Mouse (Mus musculus): ENCODE results near the gene Zfp609. TPM values are rescaled to one million over a fixed set of nuclear protein-coding genes. Genes with fewer than 3 reads are reported as not detected.
"Not testable (repeated sequence)": the region's sequence is repeated elsewhere in the genome, so short reads cannot be mapped to it uniquely, and the experiment has no call there.

Zfp609 gene
- polyA plus RNA-seq, 1 experiment from 2014 or later: 6.2 TPM

DNA sequence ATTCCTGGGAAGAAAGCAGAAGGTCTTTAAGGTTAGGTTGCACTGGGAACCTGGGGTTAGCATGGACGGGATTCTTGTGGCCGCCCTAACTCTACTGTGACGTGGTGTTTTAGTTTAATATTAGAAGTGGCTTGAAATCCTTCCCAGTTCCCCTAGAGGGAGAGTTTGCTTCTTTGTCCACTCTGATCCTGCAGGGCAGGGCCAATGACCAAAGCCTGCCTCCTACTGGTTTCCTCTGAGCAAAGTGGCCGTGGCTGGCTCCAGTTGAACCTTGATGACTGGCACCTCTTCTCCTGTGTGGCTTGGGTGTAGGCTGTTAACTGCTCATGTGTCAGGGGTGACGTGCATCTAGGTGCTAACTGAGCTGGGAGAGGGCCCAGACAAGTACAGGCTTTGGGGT lies 166.3 kb downstream of the Zfp609 start:
- H3K9me3 ChIP-seq: no peaks in the 10 kb centered on the region
- no peaks in the 10 kb centered on the region for H3K27me3 ChIP-seq
- H3K4me3 ChIP-seq: no peak overlapping the region
- WGBS: 57% methylated on average over 5 of the region's 5 CpGs
- H3K9ac ChIP-seq: no peak overlapping the region
- no peaks in the 10 kb centered on the region for H3K4me1 ChIP-seq
- no peak for ATAC-seq (ENCODE audit: borderline replicate concordance, extremely low read depth, low FRiP score, low TSS enrichment)
- H3K4me2 ChIP-seq: no peak overlapping the region
- no peak overlapping the region for H3K27ac ChIP-seq
- no peaks in the 10 kb centered on the region for H3K36me3 ChIP-seq

DNA sequence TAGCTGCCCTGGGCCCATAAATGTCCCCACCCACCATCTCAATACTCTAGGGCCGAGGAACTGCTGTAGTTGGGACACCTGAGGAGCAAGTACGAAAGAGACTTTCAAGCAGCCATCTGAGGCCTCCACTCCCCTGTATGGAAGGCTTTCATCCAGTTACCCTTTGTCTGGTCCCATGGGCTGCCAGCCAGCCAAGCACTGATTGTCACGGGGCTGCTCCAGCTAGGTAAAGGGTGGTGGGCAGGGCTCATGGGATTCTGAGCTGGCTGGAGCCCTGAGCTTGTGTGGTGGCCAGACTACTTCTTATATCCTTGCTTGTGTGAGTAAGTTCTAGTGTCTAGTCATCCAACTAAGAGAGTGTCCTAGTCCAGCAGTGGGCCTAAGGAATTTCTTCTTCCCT lies 170.1 kb downstream of the Zfp609 start:
- no peak for ATAC-seq (ENCODE audit: borderline replicate concordance, extremely low read depth, low FRiP score, low TSS enrichment)
- WGBS: 81% methylated on average over 3 of the region's 3 CpGs
- Histone ChIP-seq H3K27me3 (no peaks in the 10 kb centered on the region), H3K4me3 (no peak overlapping the region), H3K9ac (no peak overlapping the region), H3K9me3 (no peaks in the 10 kb centered on the region), H3K4me2 (no peak overlapping the region), H3K36me3 (no peaks in the 10 kb centered on the region), H3K4me1 (no peaks in the 10 kb centered on the region), H3K27ac (no peak overlapping the region)

DNA sequence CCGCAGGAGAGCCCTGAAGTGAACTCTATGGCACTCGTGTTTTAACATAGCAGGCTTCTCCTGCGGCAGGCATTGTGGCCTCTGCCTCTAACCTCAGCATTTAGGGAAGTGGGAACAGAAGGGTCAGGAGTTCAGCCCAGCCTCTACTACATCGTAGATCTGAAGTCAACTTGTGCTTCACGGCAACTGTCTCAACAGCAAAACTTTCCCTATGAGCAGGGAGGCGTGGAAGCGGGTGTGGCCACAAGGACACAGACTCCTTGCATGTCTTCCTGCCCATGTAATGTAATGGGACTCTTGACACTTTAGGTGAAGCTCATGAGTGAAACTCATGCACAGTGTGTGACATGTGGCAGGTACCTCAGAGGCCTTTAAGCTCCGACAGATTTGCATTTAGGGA lies 171.8 kb downstream of the Zfp609 start:
- no peak overlapping the region for H3K4me2 ChIP-seq
- WGBS: 77% methylated on average over 8 of the region's 8 CpGs
- H3K9ac ChIP-seq: no peak overlapping the region

DNA sequence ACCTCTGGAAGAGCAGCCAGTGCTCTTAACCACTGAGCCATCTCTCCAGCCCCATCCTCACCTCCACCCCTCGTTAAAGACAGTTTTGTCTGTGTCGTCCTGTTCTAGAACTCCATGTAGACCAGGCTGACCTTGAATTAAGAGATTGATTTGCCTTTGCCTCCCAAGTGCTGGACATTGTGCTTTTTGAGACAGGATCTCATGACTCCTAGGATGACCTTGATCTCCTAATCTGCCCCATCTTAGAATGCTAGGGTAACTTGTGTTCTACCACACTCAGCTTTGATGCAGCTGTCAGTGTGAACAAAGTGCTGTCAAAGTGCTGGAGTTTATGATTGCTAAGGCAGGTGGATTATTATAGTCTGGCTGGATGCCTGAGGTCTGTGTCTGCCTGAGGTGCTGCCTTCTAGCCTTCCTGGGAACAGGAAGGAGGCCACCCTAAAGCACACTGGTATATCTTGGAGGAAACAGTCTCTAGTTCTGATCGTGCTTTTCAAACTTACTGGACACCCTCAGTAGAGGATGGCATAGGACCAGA lies 172.6 kb downstream of the Zfp609 start:
- Histone ChIP-seq H3K27me3 (no peaks in the 10 kb centered on the region), H3K9me3 (no peaks in the 10 kb centered on the region), H3K9ac (no peak overlapping the region), H3K4me3 (no peak overlapping the region), H3K4me2 (no peak overlapping the region), H3K36me3 (no peaks in the 10 kb centered on the region), H3K4me1 (peaks cover 12% of the 10 kb centered on the region), H3K27ac (no peak overlapping the region)
- WGBS: 82% methylated on average over 3 of the region's 3 CpGs
- no peak for ATAC-seq (ENCODE audit: borderline replicate concordance, extremely low read depth, low FRiP score, low TSS enrichment)

More for the DNA sequence above, 171.8 kb downstream of the Zfp609 start:
- Histone ChIP-seq H3K9me3 (no peaks in the 10 kb centered on the region), H3K4me3 (no peak overlapping the region), H3K36me3 (no peaks in the 10 kb centered on the region), H3K27ac (no peak overlapping the region), H3K4me1 (peaks cover 6% of the 10 kb centered on the region; the same call in 1 of the 2 replicates), H3K27me3 (no peaks in the 10 kb centered on the region)
- ATAC-seq (ENCODE audit: borderline replicate concordance, extremely low read depth, low FRiP score, low TSS enrichment): no peak

DNA sequence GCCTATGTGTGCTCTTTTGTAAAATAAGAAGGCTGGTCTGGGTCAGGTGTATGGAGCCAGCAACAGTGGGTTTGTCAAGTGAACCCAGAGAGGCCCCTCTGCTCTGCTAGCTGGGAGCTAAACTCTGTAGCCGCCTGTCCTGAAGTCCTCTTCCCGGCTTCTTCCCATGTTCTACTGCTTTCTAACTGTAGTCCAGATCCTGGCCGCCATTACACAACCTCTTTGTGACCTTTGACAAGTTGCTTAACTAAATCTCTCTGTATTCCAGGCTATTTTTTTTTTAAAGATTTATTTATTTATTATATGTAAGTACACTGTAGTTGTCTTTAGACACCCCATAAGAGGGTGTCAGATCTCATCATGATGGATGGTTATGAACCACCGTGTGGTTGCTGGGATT lies 173.6 kb downstream of the Zfp609 start:
- Histone ChIP-seq H3K4me2 (no peak overlapping the region), H3K27me3 (no peaks in the 10 kb centered on the region), H3K4me3 (no peak overlapping the region), H3K9me3 (no peaks in the 10 kb centered on the region), H3K9ac (no peak overlapping the region), H3K27ac (no peak overlapping the region), H3K36me3 (no peaks in the 10 kb centered on the region), H3K4me1 (peaks cover 18% of the 10 kb centered on the region)
- WGBS: 84% methylated on average over 4 of the region's 4 CpGs
- no peak for ATAC-seq (ENCODE audit: borderline replicate concordance, extremely low read depth, low FRiP score, low TSS enrichment)

DNA sequence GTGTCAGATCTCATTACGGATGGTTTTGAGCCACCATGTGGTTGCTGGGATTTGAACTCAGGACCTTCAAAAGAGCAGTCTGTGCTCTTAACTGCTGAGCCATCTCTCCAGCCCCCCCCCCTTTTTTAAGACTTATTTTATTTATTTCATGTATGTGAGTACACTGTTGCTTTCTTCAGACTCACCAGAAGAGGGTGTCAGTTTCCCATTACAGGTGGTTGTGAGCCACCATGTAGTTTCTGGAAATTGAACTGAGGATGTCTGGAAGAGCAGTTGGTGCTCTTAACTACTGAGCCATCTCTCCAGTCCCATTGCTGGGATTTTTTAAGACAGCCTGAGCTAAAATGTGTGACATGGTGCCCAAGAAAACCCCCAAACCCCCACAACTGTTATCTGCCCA lies 175.4 kb downstream of the Zfp609 start:
- H3K4me2 ChIP-seq; H3K9me3 ChIP-seq; H3K36me3 ChIP-seq; H3K27ac ChIP-seq; H3K9ac ChIP-seq; ATAC-seq (ENCODE audit: borderline replicate concordance, extremely low read depth, low FRiP score, low TSS enrichment); H3K27me3 ChIP-seq; H3K4me3 ChIP-seq: not testable (repeated sequence)
- H3K4me1 ChIP-seq: peaks cover 18% of the 10 kb centered on the region
- 81% methylated on average over 1 of the region's 1 CpGs for WGBS

DNA sequence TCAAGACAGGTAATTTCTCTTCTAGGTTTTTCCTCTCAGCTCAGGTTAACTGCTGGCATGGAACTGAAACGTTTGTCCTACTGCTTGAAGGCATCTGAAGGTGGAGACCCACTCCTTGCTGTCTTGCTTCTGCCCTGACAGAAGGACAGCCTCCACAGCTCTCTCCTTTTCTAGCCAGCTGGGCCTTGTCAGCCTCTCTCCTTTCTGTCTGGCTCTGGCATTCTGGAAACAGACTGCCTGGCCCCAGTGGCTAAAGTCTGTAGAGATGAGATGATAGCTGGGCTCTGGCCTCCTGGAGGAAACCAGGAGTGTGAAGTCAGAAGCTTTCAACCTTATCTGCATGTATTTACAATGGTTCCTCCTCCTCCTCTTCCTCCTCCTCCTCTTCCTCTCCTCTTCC lies 177.4 kb downstream of the Zfp609 start:
- H3K27ac ChIP-seq: peak overlapping the region; percentile 60
- peak; percentile 73; the same call in 1 of the 2 replicates for ATAC-seq (ENCODE audit: borderline replicate concordance, extremely low read depth, low FRiP score, low TSS enrichment)
- WGBS: 19% methylated on average over 1 of the region's 1 CpGs
- no peak overlapping the region for H3K9ac ChIP-seq
- no peak overlapping the region for H3K4me3 ChIP-seq
- no peaks in the 10 kb centered on the region for H3K9me3 ChIP-seq
- H3K4me2 ChIP-seq: no peak overlapping the region
- no peaks in the 10 kb centered on the region for H3K27me3 ChIP-seq
- H3K36me3 ChIP-seq: no peaks in the 10 kb centered on the region
- peaks cover 25% of the 10 kb centered on the region for H3K4me1 ChIP-seq

DNA sequence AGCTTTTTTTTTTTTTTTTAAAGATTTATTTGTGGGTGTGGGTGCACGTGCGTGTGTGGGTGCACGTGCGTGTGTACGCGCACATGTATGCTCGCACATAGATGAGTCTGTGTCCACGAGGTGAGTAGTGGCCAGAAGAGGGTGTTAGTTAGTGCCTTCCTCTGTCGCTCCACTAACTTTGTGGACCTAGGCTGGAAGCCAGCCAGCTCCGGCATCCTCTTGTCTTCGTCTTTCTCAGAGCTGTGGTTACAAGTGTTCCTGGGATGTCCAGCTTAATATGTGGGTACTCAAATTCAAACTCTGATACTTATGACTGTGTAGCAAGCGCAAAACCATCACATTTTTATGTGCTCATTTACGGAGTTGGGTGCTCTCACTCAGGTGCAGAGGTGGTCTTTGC lies 178.6 kb downstream of the Zfp609 start:
- H3K9ac ChIP-seq: no peak overlapping the region
- H3K4me2 ChIP-seq: no peak overlapping the region
- H3K27me3 ChIP-seq: no peaks in the 10 kb centered on the region
- peaks cover 25% of the 10 kb centered on the region for H3K4me1 ChIP-seq
- 80% methylated on average over 13 of the region's 13 CpGs for WGBS
- no peaks in the 10 kb centered on the region for H3K9me3 ChIP-seq
- ATAC-seq (ENCODE audit: borderline replicate concordance, extremely low read depth, low FRiP score, low TSS enrichment): no peak
- H3K36me3 ChIP-seq: no peaks in the 10 kb centered on the region
- no peak overlapping the region for H3K27ac ChIP-seq
- H3K4me3 ChIP-seq: no peak overlapping the region

DNA sequence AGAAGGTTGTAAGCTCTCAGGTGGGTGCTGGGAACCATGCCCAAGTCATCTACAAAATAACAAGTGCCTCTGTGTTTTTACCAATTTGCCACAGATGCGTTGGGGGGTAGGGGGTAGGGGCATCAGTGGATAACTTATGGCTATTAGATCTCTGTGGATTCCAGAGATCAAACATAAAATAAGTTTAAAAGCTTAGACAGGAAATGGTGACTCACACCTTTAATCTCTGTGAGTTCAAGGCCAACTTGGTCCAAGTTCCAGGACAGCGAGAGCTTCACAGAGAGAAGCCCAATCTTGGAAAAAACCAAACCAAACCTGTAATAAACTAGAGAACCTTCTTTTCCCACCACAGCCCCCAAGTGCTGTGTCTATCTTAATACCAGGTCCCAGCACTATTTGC lies 180.6 kb downstream of the Zfp609 start:
- Histone ChIP-seq H3K4me2 (no peak overlapping the region), H3K27ac (no peak overlapping the region), H3K4me1 (peaks cover 28% of the 10 kb centered on the region), H3K36me3 (no peaks in the 10 kb centered on the region), H3K4me3 (no peak overlapping the region), H3K27me3 (no peaks in the 10 kb centered on the region), H3K9ac (no peak overlapping the region), H3K9me3 (no peaks in the 10 kb centered on the region)
- WGBS: 80% methylated on average over 2 of the region's 2 CpGs
- ATAC-seq (ENCODE audit: borderline replicate concordance, extremely low read depth, low FRiP score, low TSS enrichment): no peak

DNA sequence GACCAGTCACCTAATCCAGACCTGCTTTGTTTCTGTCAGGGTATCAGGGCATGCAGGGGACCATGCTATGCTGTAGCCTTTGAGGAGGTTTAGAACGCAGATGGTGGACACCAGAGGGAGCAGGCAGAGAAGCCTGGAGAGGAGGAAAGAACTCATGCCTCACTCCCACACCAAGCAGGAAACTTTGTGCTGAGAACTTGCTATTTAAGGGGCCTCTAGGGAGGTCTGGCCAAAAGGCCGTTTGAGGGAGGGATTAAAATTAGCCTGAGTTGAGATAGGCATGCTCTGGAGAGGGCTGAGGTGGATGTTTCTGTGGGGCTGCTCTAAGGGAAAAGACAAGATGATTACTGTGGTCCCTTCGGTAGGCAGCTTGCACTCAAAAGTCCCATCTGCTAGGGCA lies 181.4 kb downstream of the Zfp609 start:
- Histone ChIP-seq H3K4me2 (no peak overlapping the region), H3K27me3 (no peaks in the 10 kb centered on the region), H3K4me1 (peaks cover 31% of the 10 kb centered on the region), H3K36me3 (no peaks in the 10 kb centered on the region), H3K9ac (no peak overlapping the region), H3K4me3 (no peak overlapping the region), H3K27ac (no peak overlapping the region), H3K9me3 (no peaks in the 10 kb centered on the region)
- no peak for ATAC-seq (ENCODE audit: borderline replicate concordance, extremely low read depth, low FRiP score, low TSS enrichment)
- 33% methylated on average over 3 of the region's 3 CpGs for WGBS

DNA sequence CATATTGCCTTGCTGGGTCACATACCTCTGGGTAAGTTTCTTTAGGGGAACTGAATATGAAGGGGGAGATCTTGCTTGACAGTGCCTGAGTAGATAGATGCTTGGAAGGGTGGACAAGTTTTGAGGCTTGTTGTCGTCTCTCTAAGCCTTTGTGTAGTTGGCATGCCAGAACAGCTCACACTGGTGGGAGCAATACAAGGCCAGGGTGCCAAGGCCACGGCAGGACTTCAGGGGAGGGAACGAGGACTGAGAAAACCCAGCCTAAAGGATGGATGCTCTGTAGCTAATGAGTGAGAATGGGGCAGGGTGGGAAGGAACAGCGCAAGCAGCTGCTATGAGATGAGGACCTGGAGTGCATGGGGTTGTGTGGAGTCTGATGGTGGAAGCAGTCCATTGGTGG lies 182.4 kb downstream of the Zfp609 start:
- H3K9ac ChIP-seq: no peak overlapping the region
- H3K9me3 ChIP-seq: no peaks in the 10 kb centered on the region
- peaks cover 25% of the 10 kb centered on the region; the same call in 1 of the 2 replicates for H3K4me1 ChIP-seq
- H3K27ac ChIP-seq: no peak overlapping the region
- H3K27me3 ChIP-seq: no peaks in the 10 kb centered on the region
- WGBS: 91% methylated on average over 4 of the region's 4 CpGs
- no peak overlapping the region for H3K4me3 ChIP-seq
- ATAC-seq (ENCODE audit: borderline replicate concordance, extremely low read depth, low FRiP score, low TSS enrichment): no peak
- H3K36me3 ChIP-seq: no peaks in the 10 kb centered on the region
- H3K4me2 ChIP-seq: no peak overlapping the region

DNA sequence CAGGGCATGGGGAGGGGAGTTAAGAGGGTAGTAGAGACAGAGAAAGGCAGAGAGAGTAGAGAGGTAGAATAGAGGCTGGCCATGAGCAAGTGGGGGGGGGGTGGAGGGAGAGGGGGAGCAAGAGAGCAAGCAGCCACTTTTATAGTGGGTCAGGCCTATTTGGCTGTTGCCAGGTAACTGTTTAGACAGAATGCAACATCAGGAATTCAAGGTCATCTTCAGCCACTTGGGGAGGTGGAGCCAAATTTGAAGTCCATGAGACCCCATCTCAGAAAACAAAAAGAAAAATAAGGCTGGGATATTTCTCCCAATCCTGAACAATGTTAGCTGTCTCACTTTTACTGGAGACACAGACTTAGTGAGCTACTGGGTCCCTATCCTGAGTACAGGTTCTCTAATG lies 184.8 kb downstream of the Zfp609 start:
- Histone ChIP-seq H3K9me3 (no peaks in the 10 kb centered on the region), H3K27ac (no peak overlapping the region), H3K4me3 (no peak overlapping the region), H3K4me2 (no peak overlapping the region), H3K36me3 (no peaks in the 10 kb centered on the region), H3K4me1 (peaks cover 17% of the 10 kb centered on the region; the same call in 1 of the 2 replicates), H3K9ac (no peak overlapping the region), H3K27me3 (no peaks in the 10 kb centered on the region)
- no peak for ATAC-seq (ENCODE audit: borderline replicate concordance, extremely low read depth, low FRiP score, low TSS enrichment)
